Mouse (Mus musculus) T-cell, adult 2 months (primary cell): Measurements from ENCODE around the gene Stx11.
"Not testable (repeated sequence)": the region's sequence is repeated elsewhere in the genome, so short reads cannot be mapped to it uniquely, and the experiment has no call there.

ENCODE experiments used
- DNase-seq: peaks from one replicate; pipeline ENCODE4 v3.0.0; 2022; ENCODE audit warnings: low spot score

The Stx11 gene

DNA sequence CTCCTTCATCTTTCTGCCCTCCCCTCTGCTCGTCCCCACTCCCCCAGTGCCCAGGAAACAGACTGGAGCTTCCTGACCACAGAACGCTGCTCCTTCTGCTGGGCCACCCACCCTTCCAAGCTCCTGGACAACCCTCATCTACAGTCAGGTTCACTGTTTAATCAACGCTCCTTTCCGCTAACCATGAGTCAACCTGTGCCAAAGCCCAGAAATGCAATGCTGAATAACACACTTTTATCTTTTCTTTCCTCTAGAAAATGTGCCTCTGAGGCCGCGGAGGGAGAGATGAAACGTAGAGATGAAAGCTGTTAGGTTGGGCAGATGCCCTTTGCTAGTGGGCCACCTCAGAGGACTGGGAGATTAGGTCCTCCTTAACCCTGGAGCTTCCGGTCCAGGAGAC is 2.6 kb downstream of the Stx11 start:
- DNase-seq, result no peak

DNA sequence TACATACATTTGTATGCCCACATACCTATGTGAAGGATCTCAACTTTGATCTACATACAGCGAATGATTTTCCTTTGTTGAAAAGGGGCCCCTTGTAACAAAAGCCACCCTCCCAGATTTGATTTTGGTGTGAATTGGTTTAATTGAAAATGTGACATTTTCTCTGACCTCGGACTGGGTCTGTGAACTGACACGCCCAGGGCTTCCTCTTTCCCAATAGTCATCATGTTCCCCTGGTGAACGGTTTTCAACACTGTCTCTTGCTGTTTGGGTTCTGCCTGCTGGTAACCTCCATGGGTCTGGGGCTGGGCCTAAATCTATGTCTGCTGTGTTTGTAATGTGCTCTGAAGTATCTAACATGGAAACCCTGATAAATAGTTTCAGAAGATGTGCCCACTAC is 6.8 kb downstream of the Stx11 start:
- DNase-seq, result no peak

DNA sequence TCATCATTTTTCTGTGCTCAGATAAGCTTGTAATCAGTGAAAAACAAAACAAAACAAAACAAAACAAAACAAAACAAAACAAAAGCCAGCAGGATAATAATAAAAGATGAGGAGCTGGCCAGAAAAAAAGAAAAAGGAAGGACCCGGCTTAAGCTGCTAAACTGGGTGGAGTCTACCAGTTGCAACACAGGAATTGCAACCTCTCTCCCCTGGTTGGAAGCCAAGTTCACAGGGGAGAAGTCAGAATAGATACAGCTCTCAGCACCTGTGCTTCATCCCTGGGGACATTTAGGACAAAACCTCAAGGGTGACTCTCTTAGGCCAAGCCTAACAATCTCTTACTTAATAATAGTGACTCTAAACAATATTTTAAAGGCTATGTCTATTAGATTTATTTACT is 8.3 kb downstream of the Stx11 start:
- no peak for DNase-seq

DNA sequence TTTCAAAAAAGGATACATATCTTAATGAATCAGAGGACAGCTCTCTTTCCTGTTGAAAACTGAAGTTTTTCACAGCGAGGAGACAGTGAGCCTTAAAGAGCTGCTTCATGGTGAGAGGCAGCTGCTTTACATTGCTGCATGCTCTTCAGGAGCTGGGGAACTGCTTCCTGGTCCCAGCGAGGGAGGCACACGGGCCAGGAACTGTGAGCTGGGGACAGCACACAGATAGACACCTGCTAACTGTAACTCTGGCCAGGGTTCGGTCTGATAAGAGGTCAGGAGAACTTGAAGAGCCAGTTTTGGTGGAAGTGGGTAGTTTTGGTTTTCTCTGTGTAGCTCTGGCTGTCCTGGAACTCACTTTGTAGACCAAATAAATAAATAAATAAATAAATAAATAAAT is 12.7 kb downstream of the Stx11 start:
- not testable (repeated sequence) for DNase-seq

DNA sequence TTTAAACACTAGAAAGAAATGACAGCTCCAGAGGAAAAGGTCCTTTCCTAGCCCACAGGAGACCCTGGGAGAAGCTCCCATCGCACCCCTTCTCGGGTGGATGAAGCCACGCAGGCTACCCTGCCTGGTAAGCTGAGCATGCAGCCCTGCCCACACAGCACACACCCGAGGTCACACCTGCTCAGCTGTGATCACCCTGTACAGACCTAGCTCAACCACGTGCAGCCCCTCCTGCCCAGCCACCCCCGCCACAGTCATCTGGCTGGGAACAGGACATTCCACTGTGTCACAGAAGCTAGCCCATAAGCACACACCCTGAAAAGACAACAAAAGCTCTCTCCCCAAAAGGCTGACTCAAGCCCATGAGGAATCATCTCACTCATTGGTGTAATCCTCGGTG is 14.8 kb downstream of the Stx11 start:
- DNase-seq, result no peak

DNA sequence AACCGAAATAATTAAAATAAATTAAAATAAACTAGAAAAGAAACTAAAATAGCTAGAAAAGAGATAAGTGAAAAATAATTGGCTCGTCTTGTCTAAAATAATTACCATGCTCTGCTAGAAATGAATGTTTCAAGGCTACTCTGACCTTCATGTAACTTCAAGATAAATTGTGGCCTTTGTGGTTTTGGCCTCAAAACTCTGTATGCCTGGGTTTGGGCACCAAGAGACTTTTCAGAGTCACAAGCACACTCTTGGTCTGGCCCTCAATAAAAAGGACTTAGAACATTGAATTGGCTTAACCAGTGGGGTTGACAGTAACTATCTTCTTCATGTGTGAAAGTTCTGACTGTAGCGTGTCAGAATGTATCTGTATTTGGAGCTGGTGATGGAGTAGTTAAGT is 16.5 kb downstream of the Stx11 start:
- DNase-seq, result no peak

DNA sequence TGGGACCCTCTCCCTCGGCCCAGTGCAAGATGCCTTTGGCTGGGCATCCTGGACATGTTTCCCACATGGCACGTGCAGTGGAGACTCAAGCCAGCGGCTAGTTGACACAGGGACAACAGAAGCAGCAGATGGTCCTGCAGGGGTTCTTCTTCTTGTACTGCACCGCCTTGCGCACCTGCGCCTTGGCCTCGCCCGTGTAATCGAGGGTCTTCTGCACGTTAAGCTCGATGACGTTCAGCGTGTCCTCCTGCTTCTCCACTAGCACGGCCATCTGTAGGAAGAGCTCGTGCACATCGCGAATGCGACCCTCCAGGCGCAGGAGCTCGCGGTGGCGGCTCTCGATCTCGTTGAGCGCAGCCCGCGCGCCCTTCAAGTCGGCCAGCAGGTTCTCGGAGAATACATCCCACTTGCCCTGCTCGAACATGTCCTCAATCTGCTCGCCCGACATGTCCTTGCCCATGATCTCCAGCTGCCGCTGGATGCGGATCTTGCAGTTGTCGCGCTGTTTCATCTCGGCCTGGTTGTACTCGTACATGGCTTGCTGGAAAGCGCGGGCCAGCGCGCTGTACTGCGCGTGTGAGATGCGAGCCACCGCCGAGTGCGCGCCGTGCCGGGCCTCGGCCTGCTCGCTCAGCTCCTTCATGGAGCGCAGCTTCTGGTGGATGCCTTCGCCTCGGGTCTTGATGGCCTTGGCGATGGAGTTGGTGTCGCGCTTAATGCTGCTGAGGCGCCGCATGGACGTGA is 22.9 kb downstream of the Stx11 start:
- no peak for DNase-seq

DNA sequence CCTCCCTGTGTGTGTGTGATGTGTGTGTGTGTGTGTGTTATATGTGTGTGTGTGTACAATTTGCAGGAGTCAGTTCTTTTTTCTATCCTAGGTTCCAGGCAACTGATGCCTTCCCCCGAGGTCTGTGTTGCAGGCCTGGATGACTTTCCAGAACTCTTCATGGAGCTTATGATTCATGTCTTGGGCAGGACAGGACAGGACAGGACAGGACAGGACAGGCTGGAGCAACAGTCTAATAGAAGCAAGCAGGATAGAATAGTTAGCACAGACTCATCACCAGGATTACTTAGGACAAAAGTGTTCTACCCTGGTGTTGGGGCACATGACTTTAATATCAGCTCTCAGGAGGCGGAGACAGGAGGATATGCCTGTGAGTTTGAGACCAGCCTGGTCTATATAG is 25.3 kb downstream of the Stx11 start:
- no peak for DNase-seq

DNA sequence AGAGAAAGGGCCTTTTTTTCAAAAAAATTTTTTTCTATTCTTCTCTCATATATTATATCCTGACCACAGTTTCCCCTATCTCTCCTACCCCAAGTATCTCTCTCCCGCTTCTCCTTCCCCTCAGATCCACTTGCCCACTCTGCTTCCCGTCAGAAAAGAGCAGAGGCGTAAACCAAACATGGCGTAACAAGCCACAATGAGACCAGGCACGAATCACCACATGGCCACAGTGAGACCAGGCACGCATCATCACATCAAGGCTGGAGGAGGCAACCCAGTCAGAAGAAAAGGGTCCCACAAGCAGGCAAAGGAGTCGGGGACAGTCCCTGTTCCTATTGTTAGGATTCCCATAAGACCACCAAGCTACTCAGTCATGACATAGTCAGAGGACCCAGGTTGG is 28.0 kb downstream of the Stx11 start:
- DNase-seq, result no peak

DNA sequence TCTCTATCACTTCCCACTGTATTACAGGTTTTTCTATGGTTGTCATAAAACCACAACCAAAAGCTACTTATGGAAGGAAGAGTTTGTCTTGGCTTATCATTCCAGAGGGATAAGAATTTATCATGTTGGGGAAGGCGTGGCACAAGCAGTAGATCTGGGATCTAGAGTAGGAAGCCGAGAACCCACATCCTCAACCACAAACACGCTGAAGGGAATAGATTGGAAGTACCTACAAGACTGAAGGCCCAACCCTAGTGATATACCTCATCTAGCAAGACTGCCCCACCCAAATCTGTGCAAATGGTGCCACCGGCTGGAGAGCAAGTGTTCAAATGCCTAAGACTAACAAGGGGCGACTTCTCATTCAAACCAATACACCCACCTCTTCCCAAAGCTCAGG is 28.5 kb downstream of the Stx11 start:
- no peak for DNase-seq

DNA sequence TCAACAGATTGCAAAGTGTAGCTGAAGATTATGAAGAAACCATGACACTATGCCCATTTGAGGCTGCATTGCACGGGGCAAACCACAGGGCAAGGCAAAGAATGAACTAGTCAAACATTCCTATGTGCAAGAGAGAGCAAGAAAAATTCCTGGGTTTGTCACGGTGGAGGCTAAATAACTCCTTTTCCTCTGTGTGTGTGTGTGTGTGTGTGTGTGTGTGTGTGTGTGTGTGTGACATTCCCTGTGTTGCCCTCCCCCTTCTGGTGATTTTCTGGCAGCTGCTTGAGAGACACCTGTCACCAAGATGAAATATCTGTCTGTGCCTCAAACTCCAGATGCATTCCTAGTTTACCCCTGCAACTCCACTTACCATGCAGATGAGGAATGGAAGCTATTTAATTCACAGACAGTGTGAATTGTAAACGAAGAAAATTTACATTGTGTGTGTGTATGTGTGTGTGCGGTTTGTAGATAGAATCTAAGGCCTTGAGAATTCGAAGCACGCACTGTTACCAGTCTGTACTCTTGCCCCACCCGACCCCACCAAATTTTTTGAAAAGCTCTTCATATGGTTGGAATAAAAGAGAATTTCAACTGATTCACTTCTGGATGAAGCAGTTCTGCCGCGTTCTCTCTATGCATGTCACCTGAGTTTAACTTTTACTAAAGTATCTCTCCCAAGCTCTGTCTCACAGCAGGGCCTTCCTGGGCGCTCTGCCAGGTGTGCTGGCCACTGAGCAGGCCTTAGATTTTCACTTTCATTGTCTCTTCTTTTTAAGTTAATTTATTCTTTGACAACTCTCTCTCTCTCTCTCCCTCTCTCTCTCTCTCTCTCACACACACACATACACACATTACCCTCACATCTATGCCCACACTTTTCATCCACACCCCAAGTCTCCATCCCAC is 32.4 kb downstream of the Stx11 start:
- no peak for DNase-seq

DNA sequence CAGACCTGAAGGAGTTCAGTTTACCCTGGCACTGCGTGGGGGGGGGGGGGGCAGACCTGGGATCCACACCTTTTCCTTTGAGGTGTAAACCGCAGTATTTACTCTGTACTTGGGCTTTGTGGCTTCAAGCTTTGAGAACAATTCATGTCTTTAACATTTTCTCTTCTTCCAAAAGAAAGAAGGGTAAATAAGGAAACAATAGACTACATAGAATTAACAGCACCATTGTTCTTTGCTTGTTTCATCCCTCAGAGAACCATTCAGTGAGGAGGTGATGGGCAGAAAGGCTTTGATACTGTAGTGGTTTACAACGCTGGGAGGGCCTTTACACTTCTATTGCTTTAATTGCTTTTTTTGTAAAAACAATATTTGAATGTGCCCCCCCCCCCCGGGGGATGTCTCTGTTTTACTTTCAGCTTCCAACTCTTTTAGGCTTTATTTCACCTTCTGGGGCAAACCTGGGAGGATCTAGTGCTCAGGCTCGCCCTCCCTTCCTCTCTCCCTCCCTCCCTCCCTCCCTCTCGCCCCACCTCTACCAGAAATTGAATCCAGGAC is 33.7 kb downstream of the Stx11 start:
- no peak for DNase-seq

DNA sequence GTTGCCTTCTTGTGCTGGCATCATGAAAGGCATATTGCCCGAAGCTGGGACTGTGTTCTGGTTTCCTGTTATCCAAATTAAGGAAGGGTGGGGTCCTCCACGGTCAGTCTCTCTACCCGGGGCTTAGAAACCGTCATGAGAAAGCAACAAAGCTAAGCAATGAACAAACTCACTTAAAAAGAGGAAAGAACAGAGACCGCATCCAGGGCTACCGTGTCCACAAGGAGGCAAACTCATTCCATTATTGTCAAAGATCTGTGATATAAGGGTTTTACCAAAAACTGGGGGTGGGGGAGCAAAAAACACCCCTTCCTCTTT is 34.3 kb downstream of the Stx11 start:
- peak; percentile 13 for DNase-seq

DNA sequence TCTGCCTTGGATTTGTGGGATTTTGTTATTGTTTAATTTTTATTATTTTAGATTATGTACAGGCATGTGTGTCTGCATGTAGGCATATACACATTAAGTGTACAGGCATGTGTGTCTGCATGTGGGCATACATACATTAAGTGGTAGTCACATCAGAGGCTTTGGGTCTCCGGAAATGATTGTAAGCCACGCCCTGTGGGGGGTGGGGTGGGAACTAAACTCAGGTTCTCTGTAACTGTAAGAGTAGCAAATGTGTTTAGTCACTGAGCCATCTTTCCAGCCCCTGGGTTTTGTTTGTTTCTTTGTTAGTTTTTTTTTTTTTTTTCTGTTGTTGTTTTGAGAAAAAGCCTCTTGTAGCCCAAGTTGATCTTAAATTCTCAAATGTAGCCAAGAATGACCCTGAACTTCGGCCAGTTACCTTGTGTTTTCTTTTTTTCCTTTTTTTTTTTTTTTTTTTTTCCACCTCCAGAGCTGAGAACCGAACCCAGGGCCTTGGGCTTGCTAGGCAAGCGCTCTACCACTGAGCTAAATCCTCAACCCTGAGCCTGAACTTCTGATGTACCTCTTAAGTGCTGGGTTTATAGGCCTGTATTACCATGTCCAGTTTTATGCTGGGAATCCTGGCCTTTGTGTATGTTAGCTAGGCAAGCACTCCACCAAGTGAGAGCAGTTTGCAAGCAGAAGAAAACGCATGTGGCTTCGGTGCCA is 34.8 kb downstream of the Stx11 start:
- DNase-seq, result peak; percentile 27

DNA sequence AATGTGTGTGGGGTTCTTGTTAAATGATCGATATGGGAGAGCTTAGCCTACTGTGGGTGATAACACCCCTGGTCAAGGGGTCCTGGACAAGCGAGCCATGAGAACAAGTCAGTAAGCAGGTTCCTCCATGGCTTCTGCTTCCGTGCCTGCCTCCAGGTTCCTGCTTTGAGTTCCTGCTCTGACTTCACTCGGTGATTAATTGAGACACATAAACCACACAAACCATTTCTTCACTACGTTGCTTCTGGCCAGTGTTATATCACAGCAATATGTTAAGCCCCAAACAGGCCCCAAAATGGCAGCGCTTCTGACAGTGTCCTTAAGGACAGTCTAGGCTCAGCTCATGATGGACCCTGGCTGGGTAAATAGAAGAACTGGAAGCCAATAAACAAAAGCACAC is 35.9 kb downstream of the Stx11 start:
- no peak for DNase-seq

DNA sequence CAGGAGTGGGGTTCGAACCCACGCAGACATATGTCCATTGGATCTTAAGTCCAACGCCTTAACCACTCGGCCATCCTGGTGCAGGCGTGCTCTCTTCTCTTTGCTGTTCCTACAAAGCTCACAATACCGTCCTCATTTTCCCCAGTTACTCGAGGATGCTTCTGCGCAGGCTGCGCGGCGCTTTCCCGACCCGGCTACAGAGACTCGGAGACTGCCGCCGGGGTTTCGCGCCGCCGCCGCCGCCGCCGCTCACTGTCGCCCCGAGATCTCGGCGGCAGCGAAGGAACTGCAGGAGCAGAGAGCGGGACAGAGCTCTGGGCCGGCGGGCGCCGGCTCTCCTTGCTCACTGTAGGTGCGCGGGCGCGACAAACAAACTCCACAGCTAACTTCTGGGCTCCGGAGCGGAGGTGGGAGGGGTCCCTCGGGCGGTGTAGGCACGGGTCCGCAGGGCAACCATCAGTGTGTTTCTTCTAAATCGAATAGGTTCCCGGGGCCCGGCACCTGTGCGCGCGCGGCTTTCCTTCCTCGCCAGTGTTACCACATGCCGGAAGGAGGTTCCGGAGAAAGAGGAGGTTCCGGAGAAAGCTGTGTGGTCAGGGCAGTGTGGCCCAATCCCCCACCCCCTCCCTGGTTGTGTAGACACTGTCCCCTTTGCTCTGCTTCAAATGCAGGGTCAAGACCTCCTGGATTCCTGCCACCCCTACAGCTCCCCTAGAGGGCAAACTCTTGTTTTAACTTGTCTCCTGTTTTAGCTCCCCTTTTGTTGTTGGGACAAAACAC is 41.3 kb downstream of the Stx11 start:
- peak; percentile 87 for DNase-seq

DNA sequence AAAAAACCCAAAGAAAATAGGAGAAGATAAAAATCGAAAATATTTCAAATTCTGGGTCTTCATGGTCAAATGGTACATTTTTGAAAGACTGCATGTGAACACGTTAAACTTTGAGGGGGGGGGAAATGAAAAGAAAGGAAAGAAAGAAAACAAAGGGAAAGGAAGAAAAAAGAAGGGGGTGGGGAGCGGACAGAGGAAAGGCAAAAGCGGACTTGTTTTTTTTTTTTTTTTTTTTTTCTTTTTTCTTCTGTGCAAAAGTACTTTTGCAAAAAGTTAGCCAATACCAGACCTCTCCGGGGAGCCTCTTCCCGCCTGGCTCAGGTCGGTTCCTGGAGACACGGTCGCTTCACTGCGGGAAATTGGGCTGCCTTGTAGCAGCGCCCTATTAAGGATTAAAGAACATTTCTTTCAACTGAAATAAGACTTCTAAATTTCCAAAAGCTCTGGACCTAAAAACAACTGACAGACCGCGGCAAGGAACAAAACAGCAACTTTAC is 42.0 kb downstream of the Stx11 start:
- DNase-seq, result no peak

DNA sequence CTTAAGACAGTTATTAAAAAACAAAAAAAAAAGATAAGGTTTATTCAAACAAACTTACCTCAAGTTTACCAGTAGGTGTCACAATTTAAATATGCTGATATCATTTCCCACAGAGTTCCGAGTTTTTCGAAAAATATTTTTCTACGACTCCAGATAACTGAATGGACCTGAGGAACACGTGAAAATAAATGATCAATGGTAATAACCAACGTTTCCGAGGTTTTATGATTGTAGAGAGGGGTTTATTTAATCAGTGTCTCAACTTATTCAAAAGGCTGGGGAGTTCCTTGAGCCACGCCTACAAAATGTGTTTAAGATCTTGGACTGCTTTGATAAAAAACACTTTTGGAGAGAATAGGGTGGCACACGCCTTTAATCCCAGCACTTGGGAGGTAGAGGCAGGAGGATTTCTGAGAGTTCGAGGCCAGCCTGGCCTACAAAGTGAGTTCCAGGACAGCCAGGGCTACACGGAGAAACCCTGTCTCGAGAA is 42.5 kb downstream of the Stx11 start:
- peak; percentile 45 for DNase-seq

DNA sequence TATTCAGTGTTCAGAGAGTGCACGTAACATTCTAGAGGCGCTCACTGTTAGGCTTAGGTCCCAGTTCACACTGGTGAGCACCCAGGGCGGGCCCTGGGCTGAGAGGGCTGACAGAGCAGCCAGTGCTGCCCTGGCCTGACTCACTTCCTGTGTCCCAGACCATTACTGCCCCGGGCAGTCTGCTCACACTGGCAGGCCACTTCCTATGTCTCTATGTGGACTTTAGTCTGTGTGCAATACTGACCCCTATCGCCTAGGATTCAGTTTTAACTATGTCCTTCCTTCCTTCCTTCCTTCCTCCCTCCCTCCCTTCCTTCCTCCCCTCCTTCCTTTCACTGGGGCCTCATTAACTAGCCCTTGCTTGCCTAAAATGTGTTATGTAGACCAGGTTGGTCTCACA is 44.8 kb downstream of the Stx11 start:
- no peak for DNase-seq

DNA sequence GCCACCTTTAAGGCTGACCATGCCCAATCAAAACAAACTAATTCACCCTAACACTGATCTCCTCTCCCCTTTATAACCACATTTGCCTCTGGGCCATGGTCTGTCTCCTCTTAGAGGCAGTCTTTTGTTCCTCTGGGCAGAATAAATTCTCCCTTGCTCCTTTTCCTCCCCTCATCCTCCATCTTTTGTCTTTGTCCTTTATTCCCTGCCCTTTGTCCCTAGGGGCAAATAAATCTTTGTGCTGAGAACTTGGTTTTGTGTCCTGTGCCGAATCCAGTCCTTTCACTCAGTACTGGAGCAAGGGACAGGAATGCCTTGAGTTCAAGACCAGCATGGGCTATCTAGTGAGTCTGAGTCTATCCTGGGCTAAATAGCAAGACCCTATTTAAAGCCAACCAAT is 46.5 kb downstream of the Stx11 start:
- DNase-seq, result no peak

DNA sequence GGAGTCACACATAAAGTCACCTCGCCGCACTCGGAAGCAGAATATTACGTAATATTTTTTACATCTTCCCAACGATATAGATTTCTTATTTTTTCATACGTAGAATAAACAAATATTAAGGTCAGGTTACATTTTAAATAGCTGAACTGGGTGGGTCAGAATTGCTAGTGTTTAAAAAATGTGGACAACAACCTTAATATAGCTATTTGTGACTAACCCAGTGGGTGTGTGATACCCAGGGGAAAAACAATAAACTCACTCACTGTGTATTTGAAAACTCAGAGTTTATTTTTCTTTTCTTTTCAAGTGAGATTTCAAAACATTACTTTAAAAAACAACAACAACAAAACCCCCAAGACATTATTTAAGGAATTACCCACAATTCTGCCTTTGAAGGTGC is 47.7 kb downstream of the Stx11 start:
- no peak for DNase-seq

DNA sequence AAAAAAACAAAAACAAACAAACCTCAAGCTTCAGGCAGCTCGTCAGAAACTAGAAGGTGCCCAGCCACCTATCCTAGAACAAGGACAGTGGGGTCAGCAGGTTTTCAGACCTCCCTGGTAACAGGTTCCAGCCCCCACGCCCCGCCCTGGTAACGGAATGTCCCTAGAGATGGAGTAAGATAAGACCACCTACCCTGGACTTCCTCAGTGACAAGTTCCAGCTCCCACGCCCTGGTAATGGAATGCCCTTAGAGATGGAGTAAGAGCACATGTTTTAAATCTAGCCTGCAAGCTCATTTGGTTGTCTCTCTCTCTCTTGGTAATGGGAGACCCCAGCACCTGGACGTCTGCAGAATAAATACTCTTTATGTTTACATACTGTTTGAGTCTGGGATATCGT is 48.3 kb downstream of the Stx11 start:
- no peak for DNase-seq
